Mouse (Mus musculus): Measurements from ENCODE around the gene Mki67.

GRCm38 (mm10) chr7:135716445-135716877 is 300 bp upstream of the Mki67 start:
- TF ChIP-seq CTCF (IDR thresholded peaks at IDR 0.05; ENCODE audit: low read depth, low read length) = no peak
- TF ChIP-seq GATA2 (IDR thresholded peaks at IDR 0.05; ENCODE audit: borderline replicate concordance, low read depth, low read length) = no peak

Data from G1E (cell line).